Mouse (Mus musculus) hindbrain, embryonic 13.5 days (tissue): Measurements from ENCODE around the gene Ubb. TPM values are rescaled to one million over a fixed set of nuclear protein-coding genes. Genes with fewer than 3 reads are reported as not detected.

Source experiments
- ATAC-seq: fragments of 200-750 bp; cut with Nextera tagmentation; 2 replicates; pipeline ENCODE4 v1.8.0; 2017; ENCODE audit warnings: moderate TSS enrichment; ENCODE audit not compliant: low FRiP score
- H3K27ac ChIP-seq: fragments of 300-500 bp; sonication (generic); 2 replicates; pipeline ENCODE4 v1.5.1; 2015; ENCODE audit warnings: inconsistent platforms, mild to moderate bottlenecking, moderate library complexity
- H3K27me3 ChIP-seq: fragments of 300-500 bp; sonication (generic); 2 replicates; pipeline ENCODE4 v1.6.1; 2015; ENCODE audit warnings: mild to moderate bottlenecking, inconsistent platforms
- H3K36me3 ChIP-seq: fragments of 300-500 bp; sonication (generic); 2 replicates; pipeline ENCODE4 v1.6.1; 2015; ENCODE audit warnings: mild to moderate bottlenecking, inconsistent platforms
- H3K4me1 ChIP-seq: fragments of 300-500 bp; sonication (generic); replicated peaks from 2 replicates; pipeline ENCODE4 v1.6.1; 2015; ENCODE audit warnings: inconsistent platforms
- H3K4me2 ChIP-seq: fragments of 300-500 bp; sonication (generic); 2 replicates; pipeline ENCODE4 v1.6.1; 2015; ENCODE audit warnings: inconsistent platforms, mild to moderate bottlenecking, moderate library complexity
- H3K4me3 ChIP-seq: fragments of 300-500 bp; sonication (generic); 2 replicates; pipeline ENCODE4 v1.5.1; 2015; ENCODE audit warnings: mild to moderate bottlenecking, inconsistent platforms
- H3K9ac ChIP-seq: fragments of 300-500 bp; sonication (generic); 2 replicates; pipeline ENCODE4 v1.6.1; 2015; ENCODE audit warnings: mild to moderate bottlenecking, inconsistent platforms
- H3K9me3 ChIP-seq: fragments of 300-500 bp; sonication (generic); 2 replicates; pipeline ENCODE4 v1.6.1; 2016; ENCODE audit warnings: inconsistent platforms
- WGBS: fragments of 180-500 bp; shearing (Covaris S2); methylation state at CpG from one replicate; pipeline ENCODE4 v1.1.7; 2015; 5-methylcytosine and 5-hydroxymethylcytosine counted together
- polyA plus RNA-seq: library from polyadenylated mRNA; unstranded; fragments of >200 nt; fragmentation: Nextera tagmentation; extraction: Ambion mirVana; gene quantifications from 2 replicates; pipeline ENCODE4 v1.2.1, GENCODE M21; 2015

The Ubb gene
- polyA plus RNA-seq, 1 experiment from 2014 or later, result 4,618 TPM

DNA sequence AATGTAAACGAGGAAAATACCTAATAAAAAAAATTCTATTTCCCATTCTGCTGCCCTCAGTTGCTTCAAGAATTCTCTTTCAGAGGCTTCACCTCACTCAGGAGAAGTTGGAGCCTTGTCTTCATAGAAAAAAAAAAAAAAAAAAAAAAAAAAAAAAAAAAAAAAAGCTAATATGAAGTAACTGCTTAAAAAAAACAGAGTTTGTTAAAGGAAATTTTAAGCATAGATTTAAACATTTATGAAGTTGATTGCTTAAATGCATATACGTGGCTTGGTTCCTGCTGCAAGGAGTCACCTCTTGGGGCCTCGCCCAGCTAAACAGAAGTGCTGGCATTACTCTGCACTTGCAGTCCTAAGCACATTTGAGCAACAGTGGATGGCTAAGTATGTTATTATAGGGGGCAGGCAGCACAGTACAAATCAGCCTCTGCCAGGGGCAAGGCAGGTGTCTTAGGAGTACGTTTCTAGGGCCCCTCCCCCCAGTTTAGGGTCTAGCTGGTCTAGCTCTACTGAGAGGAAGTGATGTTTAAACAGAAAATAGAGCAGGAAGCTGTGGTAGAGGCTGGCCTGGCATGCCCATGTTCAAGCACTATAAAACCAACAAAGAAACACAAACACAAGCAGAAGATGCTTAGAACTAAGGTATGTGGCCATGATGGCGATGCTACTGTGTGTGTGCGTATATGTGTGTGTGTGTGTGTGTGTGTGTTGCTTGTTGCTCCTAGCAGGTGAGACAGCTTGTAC is 23.2 kb downstream of the Ubb start, which contains the start of gene Trpv2:
TSS of gene Trpv2 (plus strand) at position 528 of the 744 bp plus-strand sequence.
- 81% methylated on average over 6 of the region's 6 CpGs for WGBS
- 0 out of 2 replicates have a peak, but pooled peaks cover 4% of the 10 kb centered on the region for H3K27me3 ChIP-seq
- ATAC-seq, result no peak
- peak within 1 kb of the TSS; percentile 98 for H3K4me2 ChIP-seq
- H3K27ac ChIP-seq, result no peak within 1 kb of the TSS
- H3K4me3 ChIP-seq, result peak within 1 kb of the TSS; percentile 57
- H3K9ac ChIP-seq, result no peak within 1 kb of the TSS; the same call in 1 of the 2 replicates
- 0 out of 2 replicates have a peak, but pooled peaks cover 7% of the 10 kb centered on the region for H3K36me3 ChIP-seq
- peaks cover 15% of the 10 kb centered on the region for H3K4me1 ChIP-seq
- H3K9me3 ChIP-seq, result no peaks in the 10 kb centered on the region

DNA sequence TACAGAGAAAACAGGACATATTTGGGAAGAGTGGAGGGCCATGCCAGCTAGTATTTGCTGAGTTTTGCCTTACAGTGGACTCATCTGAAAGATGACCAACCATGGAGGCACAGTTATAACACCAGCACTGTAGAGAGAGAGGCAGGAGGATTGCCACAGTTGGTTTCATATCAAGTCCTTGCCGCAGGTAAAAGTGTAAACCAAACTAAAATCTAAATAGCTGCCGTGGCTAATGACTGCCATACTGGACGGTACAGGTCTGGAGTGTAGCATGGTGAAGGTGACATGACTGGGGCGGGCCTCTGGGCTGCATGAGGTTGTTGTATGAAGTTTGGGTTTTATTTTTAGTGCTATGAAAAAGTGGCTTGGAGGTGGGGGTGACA is 23.7 kb downstream of the Ubb start:
- Histone ChIP-seq H3K9ac (no peak overlapping the region; the same call in 1 of the 2 replicates), H3K27ac (no peak overlapping the region), H3K4me1 (peaks cover 15% of the 10 kb centered on the region), H3K9me3 (no peaks in the 10 kb centered on the region), H3K27me3 (0 out of 2 replicates have a peak, but pooled peaks cover 4% of the 10 kb centered on the region), H3K4me3 (no peak overlapping the region), H3K4me2 (no peak overlapping the region), H3K36me3 (0 out of 2 replicates have a peak, but pooled peaks cover 7% of the 10 kb centered on the region)
- ATAC-seq, result no peak
- 87% methylated on average over 4 of the region's 4 CpGs for whole genome bisulfite sequencing

DNA sequence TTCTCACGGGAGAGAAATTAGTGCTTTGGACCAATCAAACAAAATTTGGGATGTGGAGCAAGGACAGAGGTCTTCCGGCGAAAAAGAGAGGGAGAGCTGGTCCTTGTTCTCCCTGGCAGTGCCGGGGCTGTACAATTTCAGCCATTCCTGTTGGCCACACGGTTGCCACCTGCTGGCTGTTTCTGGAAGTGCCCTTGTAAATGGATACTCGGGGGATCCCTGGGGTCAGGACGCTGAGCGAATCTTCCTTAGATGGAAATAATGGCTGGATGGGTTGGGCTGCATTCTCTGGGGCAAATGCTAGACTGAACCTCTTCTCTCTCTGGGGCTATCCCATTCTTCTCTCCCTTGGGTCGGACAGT is 24.3 kb downstream of the Ubb start:
- peak overlapping the region; percentile 80 for H3K9ac ChIP-seq
- WGBS, result 2% methylated on average over 9 of the region's 9 CpGs
- 0 out of 2 replicates have a peak, but pooled peaks cover 7% of the 10 kb centered on the region for H3K36me3 ChIP-seq
- peak overlapping the region; percentile 77 for H3K27ac ChIP-seq
- H3K4me1 ChIP-seq, result peaks cover 15% of the 10 kb centered on the region
- H3K4me2 ChIP-seq, result peak overlapping the region; percentile 98
- peak; percentile 80 for ATAC-seq
- H3K27me3 ChIP-seq, result 0 out of 2 replicates have a peak, but pooled peaks cover 4% of the 10 kb centered on the region
- peak overlapping the region; percentile 57 for H3K4me3 ChIP-seq
- no peaks in the 10 kb centered on the region for H3K9me3 ChIP-seq

DNA sequence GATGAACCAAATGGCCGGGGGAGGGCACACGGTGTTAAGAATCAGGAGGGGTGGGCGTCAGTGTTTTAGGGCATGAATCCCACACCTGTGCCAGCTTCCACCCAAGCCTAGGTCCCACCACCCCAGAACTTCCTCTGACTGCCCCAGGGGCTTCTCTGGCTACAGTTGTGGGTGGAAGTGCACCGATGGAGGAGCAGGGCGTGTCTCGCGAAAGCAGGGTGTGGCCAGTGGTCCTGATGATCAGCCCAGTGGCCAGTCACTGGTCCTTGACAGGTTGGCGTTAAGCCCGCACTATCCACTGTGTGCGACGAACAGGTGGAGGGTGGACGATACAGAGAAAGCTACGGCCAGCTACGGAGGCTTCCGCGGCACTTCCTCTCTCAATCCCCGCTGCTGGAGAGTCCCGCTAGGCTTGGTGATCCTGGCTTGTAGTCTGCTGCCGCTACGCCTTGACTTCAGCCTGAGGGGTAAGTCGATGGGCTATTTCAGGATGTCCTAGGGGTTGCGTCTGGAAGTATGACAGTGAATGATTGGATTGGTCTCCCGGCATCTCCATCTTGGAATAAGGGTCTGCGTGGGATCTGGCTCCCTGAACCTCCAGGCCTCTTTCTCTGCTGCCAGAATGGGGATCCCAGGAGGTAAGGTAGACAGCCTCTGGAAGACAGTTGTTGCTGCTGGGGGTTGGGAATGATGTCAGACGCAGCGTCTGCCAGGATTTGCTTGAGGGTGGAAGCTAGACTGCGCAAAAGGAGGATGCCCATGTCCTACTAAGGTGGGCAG is 24.9 kb downstream of the Ubb start:
- peak overlapping the region; percentile 80 for H3K9ac ChIP-seq
- peak; percentile 75 for ATAC-seq
- peak overlapping the region; percentile 57 for H3K4me3 ChIP-seq
- H3K9me3 ChIP-seq, result no peaks in the 10 kb centered on the region
- peak overlapping the region; percentile 77 for H3K27ac ChIP-seq
- peak overlapping the region; percentile 98 for H3K4me2 ChIP-seq
- H3K36me3 ChIP-seq, result peaks cover 8% of the 10 kb centered on the region; the same call in 1 of the 2 replicates
- H3K4me1 ChIP-seq, result peaks cover 15% of the 10 kb centered on the region
- 0 out of 2 replicates have a peak, but pooled peaks cover 4% of the 10 kb centered on the region for H3K27me3 ChIP-seq
- WGBS, result 3% methylated on average over 27 of the region's 27 CpGs

DNA sequence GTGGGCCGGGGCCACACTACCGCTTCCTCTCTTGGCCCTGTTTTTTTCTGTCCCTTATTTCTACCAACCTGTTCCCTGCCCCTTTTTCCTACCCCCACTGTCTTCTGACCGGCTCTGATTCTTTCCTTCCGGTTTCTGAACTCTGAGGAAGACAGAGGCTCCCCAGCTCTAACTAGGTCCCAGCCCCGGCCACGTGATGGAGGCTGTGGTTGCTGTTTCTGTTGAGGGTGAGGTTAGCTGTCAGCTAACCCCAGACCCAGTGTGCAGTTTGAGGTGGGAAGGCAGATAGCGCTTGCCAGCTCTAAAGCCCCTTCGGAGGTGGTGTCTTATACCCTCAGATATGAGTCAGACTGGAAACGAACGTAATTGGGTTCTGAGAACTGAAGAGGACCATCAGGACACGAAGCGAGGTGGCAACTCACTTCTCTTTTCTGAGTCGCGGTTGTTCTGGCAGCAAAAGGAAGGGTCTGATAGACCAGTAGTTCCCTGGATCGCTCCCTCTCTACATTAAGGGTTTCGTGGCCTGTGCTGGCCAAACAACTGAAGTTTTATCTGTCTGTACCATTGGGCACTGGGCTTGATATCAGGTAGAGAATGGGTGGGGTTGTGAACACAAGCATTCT is 25.7 kb downstream of the Ubb start:
- 0 out of 2 replicates have a peak, but pooled peaks cover 4% of the 10 kb centered on the region for H3K27me3 ChIP-seq
- H3K4me2 ChIP-seq, result peak overlapping the region; percentile 98
- ATAC-seq, result no peak
- peak overlapping the region; percentile 57 for H3K4me3 ChIP-seq
- peak overlapping the region; percentile 80 for H3K9ac ChIP-seq
- H3K27ac ChIP-seq, result peak overlapping the region; percentile 77
- H3K9me3 ChIP-seq, result no peaks in the 10 kb centered on the region
- peaks cover 12% of the 10 kb centered on the region; the same call in 1 of the 2 replicates for H3K36me3 ChIP-seq
- H3K4me1 ChIP-seq, result peaks cover 15% of the 10 kb centered on the region
- 69% methylated on average over 16 of the region's 16 CpGs for WGBS

DNA sequence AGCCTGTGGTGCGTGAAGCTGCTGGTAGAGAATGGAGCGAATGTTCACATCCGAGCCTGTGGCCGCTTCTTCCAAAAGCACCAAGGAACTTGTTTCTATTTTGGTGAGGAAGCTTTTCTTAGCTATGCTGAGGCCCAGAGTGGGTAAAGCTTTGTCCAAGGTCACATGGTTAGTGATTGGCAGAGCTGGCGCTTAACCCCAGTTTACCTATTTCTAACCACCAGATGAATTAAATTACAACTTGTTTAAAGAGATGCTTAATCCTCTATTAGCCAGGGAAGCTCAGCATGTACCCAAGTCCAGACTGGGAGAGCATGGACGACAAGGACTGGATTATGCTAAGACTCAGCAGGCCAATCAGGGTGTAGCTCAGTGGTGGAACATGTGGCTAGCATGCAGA is 32.1 kb downstream of the Ubb start:
- H3K4me2 ChIP-seq, result no peak overlapping the region
- no peak overlapping the region for H3K4me3 ChIP-seq
- H3K9me3 ChIP-seq, result no peaks in the 10 kb centered on the region
- no peaks in the 10 kb centered on the region for H3K4me1 ChIP-seq
- H3K9ac ChIP-seq, result no peak overlapping the region
- WGBS, result 72% methylated on average over 6 of the region's 6 CpGs
- no peak overlapping the region for H3K27ac ChIP-seq
- peaks cover 27% of the 10 kb centered on the region for H3K36me3 ChIP-seq
- 0 out of 2 replicates have a peak, but pooled peaks cover 2% of the 10 kb centered on the region for H3K27me3 ChIP-seq
- ATAC-seq, result no peak

DNA sequence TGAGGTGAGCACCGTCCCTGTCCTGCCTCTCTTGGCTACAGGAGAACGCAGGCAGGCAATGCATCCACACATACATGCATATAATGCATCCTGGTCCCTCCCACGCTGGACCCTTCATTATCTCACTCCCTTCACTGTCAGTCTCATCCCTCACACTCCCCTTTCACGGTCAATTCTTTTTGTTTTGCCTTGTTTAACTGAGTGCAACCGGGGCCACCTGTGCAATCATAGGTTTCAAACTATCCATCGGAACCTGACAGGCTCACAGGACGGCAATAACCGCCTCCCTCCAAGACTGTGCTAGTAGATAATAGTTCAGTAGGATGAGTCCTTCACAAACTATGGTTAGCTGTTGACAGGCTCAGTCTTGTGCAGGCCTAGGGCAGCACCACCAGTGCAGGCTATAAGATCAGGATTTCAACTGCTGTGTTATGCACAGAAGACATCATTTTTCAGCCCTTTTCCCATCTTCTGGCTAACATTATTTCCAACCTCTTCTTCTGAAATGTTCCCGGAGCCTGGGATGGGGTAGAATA is 33.8 kb downstream of the Ubb start:
- WGBS, result 83% methylated on average over 9 of the region's 9 CpGs
- H3K36me3 ChIP-seq, result peaks cover 26% of the 10 kb centered on the region
- ATAC-seq, result no peak
- no peak overlapping the region for H3K4me3 ChIP-seq
- no peak overlapping the region for H3K9ac ChIP-seq
- no peak overlapping the region for H3K4me2 ChIP-seq
- no peak overlapping the region for H3K27ac ChIP-seq
- H3K27me3 ChIP-seq, result no peaks in the 10 kb centered on the region
- no peaks in the 10 kb centered on the region for H3K4me1 ChIP-seq
- H3K9me3 ChIP-seq, result no peaks in the 10 kb centered on the region

DNA sequence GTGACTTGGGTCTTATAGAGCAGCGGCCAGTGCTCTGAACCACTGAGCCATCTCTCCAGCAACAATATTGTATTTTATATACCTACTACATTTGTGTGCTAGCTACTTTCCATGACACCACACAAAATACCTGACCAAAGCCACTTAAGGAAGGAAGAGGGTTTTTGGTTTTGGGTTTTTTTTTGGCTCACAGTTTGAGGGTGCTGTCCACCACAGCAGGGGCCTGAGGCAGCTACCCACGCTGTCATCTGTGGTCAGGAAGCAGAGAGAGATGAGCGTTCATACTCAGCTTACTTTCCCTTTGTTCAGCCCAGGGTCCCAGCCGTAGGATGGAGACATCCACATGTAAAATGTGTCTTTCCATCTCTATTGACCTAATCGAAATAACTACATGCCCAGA is 36.1 kb downstream of the Ubb start:
- peaks cover 29% of the 10 kb centered on the region for H3K36me3 ChIP-seq
- no peak overlapping the region for H3K4me2 ChIP-seq
- no peak overlapping the region for H3K9ac ChIP-seq
- H3K27me3 ChIP-seq, result no peaks in the 10 kb centered on the region
- no peaks in the 10 kb centered on the region for H3K4me1 ChIP-seq
- ATAC-seq, result no peak
- H3K27ac ChIP-seq, result no peak overlapping the region
- H3K9me3 ChIP-seq, result no peaks in the 10 kb centered on the region
- 89% methylated on average over 5 of the region's 5 CpGs for WGBS
- H3K4me3 ChIP-seq, result no peak overlapping the region

DNA sequence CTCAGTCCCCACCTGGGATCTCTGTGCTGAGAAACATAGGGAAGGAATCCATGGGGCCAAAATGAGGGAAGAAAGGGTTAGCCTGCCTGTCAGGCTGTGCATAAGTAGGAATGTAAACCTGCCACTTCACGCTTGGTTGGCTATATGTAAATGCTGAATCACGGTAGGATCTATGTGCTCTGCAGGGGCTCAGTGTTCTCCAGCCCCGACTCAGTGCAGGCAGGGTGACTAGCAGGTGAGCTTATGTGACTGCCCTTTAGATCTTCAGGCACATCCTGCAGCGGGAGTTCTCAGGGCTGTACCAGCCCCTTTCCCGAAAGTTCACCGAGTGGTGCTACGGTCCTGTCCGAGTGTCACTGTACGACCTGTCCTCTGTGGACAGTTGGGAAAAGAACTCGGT is 38.4 kb downstream of the Ubb start:
- 78% methylated on average over 10 of the region's 10 CpGs for WGBS
- Histone ChIP-seq H3K27ac (no peak overlapping the region), H3K36me3 (peaks cover 35% of the 10 kb centered on the region)

DNA sequence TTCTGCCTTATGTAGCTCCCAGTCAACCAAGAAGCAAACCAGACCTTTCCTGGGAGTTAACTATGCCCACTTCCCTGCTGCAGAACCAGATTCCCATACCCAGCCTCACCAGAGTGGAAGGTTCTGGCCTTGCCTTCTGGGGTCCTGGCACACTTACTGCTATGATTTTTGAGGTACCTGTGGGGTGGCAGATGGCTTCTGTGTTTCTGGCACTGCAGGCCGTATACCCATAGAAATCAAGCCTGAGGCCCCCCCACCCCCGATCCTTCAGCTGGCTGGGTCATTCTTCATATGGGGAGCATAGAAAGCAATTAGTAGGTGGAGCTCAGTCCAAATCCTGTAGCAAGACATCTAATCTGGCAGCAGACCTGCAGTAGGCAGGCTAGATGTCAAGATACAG is 40.1 kb downstream of the Ubb start:
- Histone ChIP-seq H3K27ac (no peak overlapping the region), H3K27me3 (no peaks in the 10 kb centered on the region), H3K36me3 (peaks cover 46% of the 10 kb centered on the region), H3K9me3 (no peaks in the 10 kb centered on the region), H3K4me3 (no peak overlapping the region), H3K4me2 (no peak overlapping the region), H3K9ac (no peak overlapping the region), H3K4me1 (no peaks in the 10 kb centered on the region)
- 96% methylated on average over 2 of the region's 2 CpGs for WGBS
- no peak for ATAC-seq

More for the DNA sequence above, 38.4 kb downstream of the Ubb start:
- Histone ChIP-seq H3K27me3 (no peaks in the 10 kb centered on the region), H3K9me3 (no peaks in the 10 kb centered on the region), H3K4me2 (no peak overlapping the region), H3K4me3 (no peak overlapping the region), H3K9ac (no peak overlapping the region), H3K4me1 (no peaks in the 10 kb centered on the region)
- no peak for ATAC-seq

DNA sequence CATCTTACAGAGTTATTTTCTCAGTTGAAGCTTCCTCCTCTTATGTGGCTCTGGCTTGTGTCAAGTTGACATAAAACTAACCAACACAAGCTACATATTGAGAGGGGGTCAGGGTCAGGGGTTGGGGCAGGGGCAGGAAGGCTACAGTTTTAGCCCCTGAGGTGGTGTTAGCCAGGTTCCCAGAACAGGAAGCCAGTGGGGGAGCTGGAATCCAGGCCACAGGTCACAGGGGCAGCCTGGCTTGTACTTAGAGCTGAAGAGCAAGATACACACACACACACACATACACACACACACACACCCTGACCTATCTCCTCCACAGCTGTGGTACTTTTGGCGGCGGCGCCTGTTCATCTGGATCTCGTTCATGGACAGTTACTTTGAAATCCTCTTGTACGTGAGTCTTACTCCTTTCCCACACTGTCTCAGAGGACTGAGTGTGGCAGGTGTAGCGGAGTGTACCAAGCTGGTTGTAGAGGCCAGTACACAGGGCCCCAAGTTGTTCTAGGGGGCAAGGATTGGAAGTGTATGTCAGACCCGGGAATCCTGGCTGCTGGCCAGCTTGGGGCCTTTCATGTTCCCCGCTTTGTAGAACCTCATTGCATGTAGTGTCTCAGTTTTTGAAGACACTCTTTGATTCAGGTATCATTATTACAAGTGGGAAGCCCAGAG is 41.1 kb downstream of the Ubb start:
- Histone ChIP-seq H3K36me3 (peaks cover 43% of the 10 kb centered on the region), H3K4me1 (no peaks in the 10 kb centered on the region), H3K27ac (no peak overlapping the region), H3K4me3 (no peak overlapping the region), H3K9ac (no peak overlapping the region), H3K4me2 (no peak overlapping the region), H3K9me3 (no peaks in the 10 kb centered on the region), H3K27me3 (no peaks in the 10 kb centered on the region)
- 84% methylated on average over 8 of the region's 8 CpGs for WGBS
- ATAC-seq, result no peak
